Mouse (Mus musculus): Measurements from ENCODE around the gene Fthl17f. TPM values are rescaled to one million over a fixed set of nuclear protein-coding genes. Genes with fewer than 3 reads are reported as not detected.

Gene Fthl17f
- polyA plus RNA-seq, 1 experiment from 2014 or later = not detected

DNA sequence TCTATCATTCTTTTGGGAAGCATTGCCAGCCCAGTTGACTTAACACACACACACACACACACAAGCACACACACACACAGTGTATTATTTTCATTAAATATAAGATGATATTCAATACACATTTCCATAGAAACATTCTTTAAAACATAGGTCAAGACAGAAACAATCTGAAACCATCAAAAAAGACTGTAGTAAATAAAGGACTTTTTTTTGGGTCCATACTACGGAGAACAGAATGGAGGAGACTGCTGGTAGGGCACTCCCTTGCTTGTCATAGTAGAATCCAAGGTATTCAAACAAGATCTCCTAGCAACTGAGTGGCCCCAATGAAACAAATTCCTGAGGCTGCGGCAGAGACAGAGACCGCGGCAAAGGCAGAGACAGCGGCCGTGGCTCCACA lies 41.4 kb downstream of the Fthl17f start, which contains the start of gene 4930402K13Rik:
Gene 4930402K13Rik (plus strand): TSS at position 301 of the 400 bp plus-strand sequence.
- Histone ChIP-seq H3K27ac (ENCODE audit: low read depth) (no peak within 1 kb of the TSS), H3K4me1 (ENCODE audit: insufficient read depth) (no peaks in the 10 kb centered on the region), H3K4me2 (no peak within 1 kb of the TSS), H3K9me3 (ENCODE audit: low read depth, low read length) (no peaks in the 10 kb centered on the region), H3K27me3 (ENCODE audit: insufficient read depth, low read length) (no peaks in the 10 kb centered on the region), H3K4me3 (ENCODE audit: low read depth, low read length) (no peak within 1 kb of the TSS), H3K9ac (no peak within 1 kb of the TSS), H3K36me3 (ENCODE audit: insufficient read depth) (no peaks in the 10 kb centered on the region)
- ATAC-seq (ENCODE audit: insufficient read depth) (no peak), DNase-seq (no peak)
- TF ChIP-seq CTCF (IDR thresholded peaks at IDR 0.05; ENCODE audit: low read depth) = no peak
- 90% methylated on average over 6 of the region's 6 CpGs for WGBS

DNA sequence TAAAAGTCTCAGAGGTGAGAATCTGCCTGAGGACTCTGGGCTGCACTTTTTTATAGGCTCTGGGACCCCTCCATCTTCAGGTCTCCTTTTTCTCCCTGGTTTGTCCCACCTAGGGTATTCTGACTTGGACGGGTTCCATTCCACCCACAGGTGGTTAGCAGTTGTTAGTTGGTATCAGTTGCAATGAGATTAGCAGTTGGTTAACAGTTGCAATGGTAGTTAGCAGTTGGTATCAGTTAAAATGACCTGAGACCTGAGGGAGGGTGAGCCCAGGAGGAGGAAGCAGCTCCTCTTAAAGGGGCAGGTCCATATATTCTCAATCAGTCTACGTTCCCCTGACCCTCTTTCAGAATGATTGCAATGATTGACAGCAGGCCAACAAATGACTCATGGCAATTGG lies 47.6 kb downstream of the Fthl17f start:
- ATAC-seq (ENCODE audit: insufficient read depth) (no peak), DNase-seq (no peak)
- H3K4me3 ChIP-seq (ENCODE audit: low read depth, low read length) = no peak overlapping the region
- WGBS = 32% methylated on average over 2 of the region's 2 CpGs
- H3K36me3 ChIP-seq (ENCODE audit: insufficient read depth) = no peaks in the 10 kb centered on the region
- H3K9ac ChIP-seq = no peak overlapping the region
- H3K4me2 ChIP-seq = no peak overlapping the region
- H3K4me1 ChIP-seq (ENCODE audit: insufficient read depth) = no peaks in the 10 kb centered on the region
- H3K27ac ChIP-seq (ENCODE audit: low read depth) = no peak overlapping the region
- H3K27me3 ChIP-seq (ENCODE audit: insufficient read depth, low read length) = no peaks in the 10 kb centered on the region
- no peaks in the 10 kb centered on the region for H3K9me3 ChIP-seq (ENCODE audit: low read depth, low read length)
- no peak for TF ChIP-seq CTCF (IDR thresholded peaks at IDR 0.05; ENCODE audit: low read depth)

Other genes with a start within 250 kb of the Fthl17f start
- gene Gm6592, start 219.0 kb upstream of the Fthl17f start, polyA plus RNA-seq (2014; fragmentation: Nextera tagmentation; extraction: Ambion mirVana) = not detected in 2 replicates
- gene Gm5751, start 188.8 kb upstream of the Fthl17f start, polyA plus RNA-seq (2014; fragmentation: Nextera tagmentation; extraction: Ambion mirVana) = not detected in 2 replicates
- gene B630019K06Rik, start 170.6 kb upstream of the Fthl17f start, polyA plus RNA-seq (2014; fragmentation: Nextera tagmentation; extraction: Ambion mirVana) = 6.5 and 7.0 TPM in 2 replicates
- gene Fthl17b, start 100.0 kb upstream of the Fthl17f start, polyA plus RNA-seq (2014; fragmentation: Nextera tagmentation; extraction: Ambion mirVana) = not detected in 2 replicates
- not detected in 2 replicates for gene Fthl17c, start 86.5 kb upstream of the Fthl17f start, polyA plus RNA-seq (2014; fragmentation: Nextera tagmentation; extraction: Ambion mirVana)
- gene Fthl17d, start 76.3 kb upstream of the Fthl17f start, polyA plus RNA-seq (2014; fragmentation: Nextera tagmentation; extraction: Ambion mirVana) = not detected in 2 replicates
- not detected in 2 replicates for gene Fthl17e, start 29.5 kb upstream of the Fthl17f start, polyA plus RNA-seq (2014; fragmentation: Nextera tagmentation; extraction: Ambion mirVana)
- gene 4930402K13Rik, start 41.5 kb downstream of the Fthl17f start, polyA plus RNA-seq (2014; fragmentation: Nextera tagmentation; extraction: Ambion mirVana) = not detected in 2 replicates
- 1.1 and 1.4 TPM in 2 replicates for gene Lancl3, start 136.9 kb downstream of the Fthl17f start, polyA plus RNA-seq (2014; fragmentation: Nextera tagmentation; extraction: Ambion mirVana)
- 0.25 TPM in 1 of 2 replicates, not detected in the other for gene Gm14862, start 193.9 kb downstream of the Fthl17f start, polyA plus RNA-seq (2014; fragmentation: Nextera tagmentation; extraction: Ambion mirVana)
- 2.7 and 3.5 TPM in 2 replicates for gene Xk, start 209.7 kb downstream of the Fthl17f start, polyA plus RNA-seq (2014; fragmentation: Nextera tagmentation; extraction: Ambion mirVana)
- gene H2al1m, start 220.7 kb downstream of the Fthl17f start, polyA plus RNA-seq (2014; fragmentation: Nextera tagmentation; extraction: Ambion mirVana) = not detected in 2 replicates

Measured in lung, embryonic 14.5 days (tissue).